Mouse (Mus musculus): ENCODE results near the gene Sh2d2a.
"Not testable (repeated sequence)": the region's sequence is repeated elsewhere in the genome, so short reads cannot be mapped to it uniquely, and the experiment has no call there.

Sh2d2a gene

DNA sequence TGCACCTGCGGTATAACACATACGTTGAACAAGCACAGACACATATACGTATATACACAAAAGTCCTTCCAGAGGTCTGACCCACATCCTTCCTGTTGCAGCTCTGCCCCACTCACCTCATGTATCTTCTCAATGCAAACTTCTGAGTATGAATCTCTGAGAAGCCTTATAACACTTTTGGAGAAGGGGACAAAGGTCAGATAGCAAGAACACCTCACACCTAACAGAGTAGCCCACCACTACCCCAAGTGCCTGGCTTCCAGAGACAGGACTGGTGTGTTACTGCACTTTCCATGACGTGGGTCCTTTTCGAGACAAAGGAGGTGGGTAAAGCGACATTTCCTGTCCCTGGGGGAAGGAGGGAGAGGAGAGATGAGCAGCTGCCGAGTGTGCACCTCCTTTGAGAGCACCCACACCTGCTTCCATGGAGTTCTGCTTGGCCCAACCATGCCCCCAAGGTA lies at the start of gene Sh2d2a:
TSS of gene Sh2d2a (plus strand) at position 106 of the 461 bp plus-strand sequence.
- DNase-seq, result peak; percentile 86

DNA sequence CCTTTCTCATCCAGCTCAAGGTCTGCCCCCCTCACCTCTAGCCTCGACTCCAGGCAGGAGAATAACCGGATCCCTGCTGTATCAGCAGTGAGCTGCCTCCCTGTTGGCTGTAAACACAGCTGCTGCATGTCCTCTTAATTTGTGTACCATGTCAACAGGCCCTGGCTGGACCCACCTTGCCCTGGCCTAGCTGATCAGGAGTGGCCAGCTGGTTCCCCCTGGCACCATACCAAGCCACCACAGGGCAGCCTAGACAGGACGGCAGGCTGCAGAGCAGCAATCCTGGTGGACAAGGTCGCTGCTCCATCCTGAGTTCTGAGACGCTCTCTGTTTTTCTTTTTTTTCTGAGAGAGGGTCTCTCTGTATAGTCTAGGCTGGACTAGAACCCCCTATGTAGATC lies 44.9 kb upstream of the Sh2d2a start:
- DNase-seq, result no peak

DNA sequence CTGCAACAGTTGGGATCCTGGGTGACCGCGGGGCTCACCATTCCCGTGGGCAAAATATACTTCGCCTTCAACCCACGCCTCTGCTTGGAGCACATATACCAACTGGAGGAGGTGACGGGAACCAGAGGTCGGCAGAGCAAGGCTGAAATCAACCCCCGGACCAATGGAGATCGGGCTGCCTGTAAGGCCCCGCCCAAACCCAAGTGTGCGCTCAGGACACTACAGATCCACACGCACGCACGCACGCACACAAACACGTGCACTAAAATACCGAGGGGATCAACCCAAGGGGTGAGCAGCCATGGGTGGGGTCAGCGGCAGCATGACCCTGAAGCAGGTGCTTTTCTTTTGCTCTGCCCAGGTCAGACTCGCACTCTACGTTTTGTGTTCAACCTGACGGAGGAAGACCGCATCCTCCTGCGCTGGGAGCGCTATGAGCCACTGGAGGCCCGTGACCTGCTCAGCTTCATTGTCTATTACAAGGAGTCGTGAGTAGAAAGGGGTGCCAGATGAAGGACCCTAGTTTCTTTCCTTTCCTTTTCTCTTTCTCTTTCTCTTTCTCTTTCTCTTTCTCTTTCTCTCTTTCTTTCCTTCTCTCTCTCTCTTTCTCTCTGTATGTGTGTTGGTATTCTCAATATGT lies 42.4 kb upstream of the Sh2d2a start:
- no peak for DNase-seq

DNA sequence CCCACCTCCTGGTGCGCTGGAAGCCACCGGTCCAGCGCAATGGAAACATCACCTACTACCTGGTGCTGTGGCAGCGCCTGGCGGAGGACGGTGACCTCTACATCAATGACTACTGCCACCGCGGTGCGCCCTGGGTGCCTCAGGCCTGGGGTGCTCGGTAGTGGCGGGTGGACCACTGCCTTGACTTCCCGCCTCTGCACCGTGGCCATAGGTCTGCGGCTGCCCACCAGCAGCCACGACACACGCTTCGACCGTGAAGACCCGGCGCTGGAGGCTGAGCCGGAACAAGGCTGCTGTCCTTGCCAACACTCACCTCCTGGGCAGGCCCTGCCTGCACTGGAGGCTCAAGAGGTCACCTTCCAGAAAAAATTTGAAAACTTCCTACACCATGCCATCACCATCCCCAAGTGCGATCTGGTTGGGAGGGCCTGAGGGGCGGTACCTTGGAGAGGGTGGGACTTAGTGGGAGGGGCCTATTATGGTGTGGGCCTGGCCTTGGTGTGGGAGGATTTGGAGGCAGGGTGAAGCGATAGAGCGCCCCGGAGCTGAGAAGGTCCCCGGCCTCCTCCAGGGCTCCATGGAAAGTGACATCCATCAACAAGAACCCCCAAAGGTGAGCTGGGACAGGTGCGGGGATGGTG lies 37.1 kb upstream of the Sh2d2a start:
- DNase-seq, result no peak

- DNase-seq, result no peak
These were observed 35.3 kb upstream of the Sh2d2a start for GRCm38 (mm10) chr3:87811297-87811696.

DNA sequence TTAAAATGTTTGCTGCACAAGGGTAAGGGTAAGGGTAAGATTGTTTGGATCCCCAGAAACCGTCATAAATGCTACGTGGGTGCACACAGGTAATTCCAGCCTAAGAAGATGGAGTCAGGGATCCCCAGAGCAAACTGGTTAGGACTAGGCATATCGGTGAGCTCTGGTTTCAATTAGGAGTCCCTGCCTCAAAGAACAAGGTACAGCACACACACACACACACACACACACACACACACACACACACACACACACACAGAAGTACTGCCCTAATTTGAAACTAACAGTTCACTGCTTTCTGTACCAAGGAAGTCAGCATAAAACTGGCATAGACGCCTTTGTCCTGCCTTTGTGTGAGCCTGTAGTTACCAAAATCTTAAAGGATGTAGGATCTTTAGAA lies 34.1 kb upstream of the Sh2d2a start:
- no peak for DNase-seq

- no peak for DNase-seq
These were observed 33.7 kb upstream of the Sh2d2a start for GRCm38 (mm10) chr3:87812873-87813272.

- DNase-seq, result no peak
These were observed 30.4 kb upstream of the Sh2d2a start for GRCm38 (mm10) chr3:87816166-87816565.

DNA sequence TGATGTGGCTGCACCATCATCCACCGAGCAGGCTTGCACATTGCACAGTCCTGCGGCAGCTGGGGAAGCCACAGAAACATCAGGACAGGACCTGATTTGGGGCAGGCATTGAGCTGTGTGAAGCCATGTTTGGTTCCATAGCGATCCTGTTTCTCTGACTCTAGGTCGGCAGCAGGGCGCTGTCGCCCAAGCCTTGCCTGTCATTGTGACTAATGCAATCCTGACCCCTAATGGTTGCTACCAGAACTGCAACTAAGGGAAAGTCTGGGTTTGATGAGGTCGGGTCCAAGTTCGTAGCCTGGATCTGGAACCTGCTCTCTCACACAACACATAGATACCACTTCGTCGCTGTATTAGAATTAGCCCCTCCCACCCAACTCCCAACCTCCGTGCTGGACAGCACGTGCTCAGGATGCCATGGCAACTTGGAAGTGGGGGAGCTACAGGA lies 29.9 kb upstream of the Sh2d2a start:
- DNase-seq, result peak; percentile 76

GRCm38 (mm10) chr3:87818226-87818625 lies 28.3 kb upstream of the Sh2d2a start:
- no peak for DNase-seq

GRCm38 (mm10) chr3:87824206-87824605 lies 22.3 kb upstream of the Sh2d2a start, which contains the start of gene Pear1:
Gene Pear1 (minus strand): TSS chr3:87824306.
- not testable (repeated sequence) for DNase-seq

DNA sequence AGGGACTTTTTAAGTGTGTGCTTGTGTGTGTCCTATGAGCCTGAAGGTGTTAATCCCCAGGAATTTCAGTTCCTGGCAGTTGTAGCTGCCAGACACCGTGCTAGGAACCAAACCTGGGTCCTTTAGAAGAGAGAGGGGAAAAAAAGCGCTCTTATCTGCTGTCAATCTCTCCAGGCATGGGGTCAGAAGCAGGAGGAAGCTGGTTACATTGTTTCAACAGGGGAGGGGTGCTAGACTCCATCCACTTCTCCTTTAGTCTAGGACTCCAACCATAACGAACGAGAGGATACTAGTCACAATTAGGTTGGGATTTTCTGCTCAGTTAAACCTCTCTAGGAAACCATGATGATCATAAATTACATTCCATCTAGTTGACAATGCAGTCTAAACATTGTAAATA lies 18.1 kb upstream of the Sh2d2a start:
- no peak for DNase-seq

GRCm38 (mm10) chr3:87829025-87829424 lies 17.5 kb upstream of the Sh2d2a start:
- DNase-seq, result peak; percentile 32

DNA sequence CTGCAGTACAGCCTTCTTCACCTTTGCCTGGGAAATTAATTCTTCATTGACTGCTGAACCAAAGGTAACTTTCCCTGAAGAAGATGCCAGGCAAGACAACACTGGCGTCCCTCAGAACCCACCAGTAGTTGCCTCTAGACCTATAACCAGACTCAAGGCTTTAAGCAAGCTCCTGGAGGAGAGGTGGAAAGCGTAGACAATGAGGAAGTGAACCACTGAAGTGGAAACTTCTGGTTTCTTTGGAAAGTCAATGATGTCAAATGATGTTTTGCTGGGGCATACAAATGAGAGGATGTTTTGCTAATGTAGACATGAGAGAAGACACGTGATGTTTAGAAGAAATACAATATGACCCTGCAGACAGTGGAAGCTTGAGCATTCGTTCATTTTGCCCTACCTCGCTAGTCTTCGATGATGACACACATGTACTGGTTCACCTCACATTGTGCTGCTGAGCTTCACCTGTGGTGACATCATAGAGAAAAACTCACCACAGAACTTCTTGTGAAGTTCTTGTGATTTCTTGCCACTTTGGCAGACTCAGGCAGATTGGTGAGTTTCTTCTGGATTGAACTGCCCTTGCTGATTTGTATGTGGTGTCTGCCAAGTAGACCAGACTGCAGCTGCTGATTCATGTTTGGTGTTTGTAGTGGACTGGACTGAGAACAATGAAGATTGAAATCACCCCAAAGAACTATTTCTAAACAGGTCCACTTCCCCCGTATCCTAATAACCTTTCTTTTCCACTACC lies 14.3 kb upstream of the Sh2d2a start:
- no peak for DNase-seq

- peak; percentile 66 for DNase-seq
These were observed 13.1 kb upstream of the Sh2d2a start for GRCm38 (mm10) chr3:87833482-87833881.

- peak; percentile 85 for DNase-seq
These were observed 7.9 kb upstream of the Sh2d2a start for GRCm38 (mm10) chr3:87838622-87839021.

DNA sequence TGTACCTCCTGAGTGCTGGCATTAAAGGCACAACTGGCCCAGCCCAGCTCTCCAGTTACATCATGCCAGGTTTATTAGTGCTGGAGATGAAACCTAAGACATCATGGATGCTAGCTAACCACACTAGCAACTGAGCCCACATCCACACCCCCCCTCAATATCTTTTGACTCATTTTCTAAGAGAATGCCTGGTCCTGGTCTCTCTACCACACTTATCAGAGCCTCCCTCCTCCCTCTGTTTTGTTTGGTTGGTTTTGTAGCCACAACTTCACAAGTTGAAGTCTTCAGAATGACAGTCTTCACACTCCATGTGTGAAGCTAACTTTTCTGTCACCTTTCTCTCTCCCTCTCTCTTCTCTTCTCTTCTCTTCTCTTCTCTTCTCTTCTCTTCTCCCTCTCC lies 5.7 kb upstream of the Sh2d2a start:
- no peak for DNase-seq

DNA sequence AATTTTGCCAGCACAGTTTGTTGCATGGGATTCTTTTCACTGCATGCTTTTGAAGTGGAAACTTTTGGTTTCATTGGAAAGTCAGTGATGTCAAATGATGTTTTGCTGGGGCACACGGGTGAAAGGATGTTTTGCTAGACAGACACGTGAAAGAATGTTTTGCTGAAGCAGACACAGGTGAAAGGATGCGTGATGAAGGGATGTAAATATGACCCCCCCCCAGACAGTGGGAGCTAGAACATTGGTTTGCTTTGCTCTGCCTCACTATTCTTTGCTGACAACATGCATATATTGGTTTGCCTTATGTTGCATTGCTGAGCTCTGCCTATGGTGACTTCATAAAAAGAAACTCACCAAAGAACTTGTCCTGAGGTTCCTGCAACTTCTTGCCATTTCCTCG lies 1.6 kb upstream of the Sh2d2a start:
- DNase-seq, result no peak

DNA sequence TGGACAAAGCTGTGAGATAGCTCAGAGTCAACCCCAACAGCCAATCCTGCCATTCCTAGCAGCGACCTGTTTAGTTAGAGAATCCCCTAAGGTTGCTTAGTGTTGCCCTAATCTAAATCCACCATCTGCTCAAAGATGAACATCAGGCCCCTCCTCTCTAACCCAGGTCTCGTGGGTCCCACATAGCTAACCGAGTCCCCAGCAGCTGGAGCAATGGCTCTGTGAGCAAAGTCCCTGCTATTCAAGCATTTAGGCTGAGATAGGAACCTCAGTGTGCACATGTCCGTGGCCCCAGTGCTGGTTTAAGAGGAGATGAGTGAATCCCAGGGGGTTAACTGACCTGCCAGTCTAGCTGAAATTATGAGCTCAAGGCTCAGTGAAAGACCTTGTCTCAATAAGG lies 369 bp upstream of the Sh2d2a start:
- peak; percentile 49 for DNase-seq

- peak; percentile 85 for DNase-seq
These were observed 1.1 kb downstream of the Sh2d2a start for GRCm38 (mm10) chr3:87847680-87848079.

DNA sequence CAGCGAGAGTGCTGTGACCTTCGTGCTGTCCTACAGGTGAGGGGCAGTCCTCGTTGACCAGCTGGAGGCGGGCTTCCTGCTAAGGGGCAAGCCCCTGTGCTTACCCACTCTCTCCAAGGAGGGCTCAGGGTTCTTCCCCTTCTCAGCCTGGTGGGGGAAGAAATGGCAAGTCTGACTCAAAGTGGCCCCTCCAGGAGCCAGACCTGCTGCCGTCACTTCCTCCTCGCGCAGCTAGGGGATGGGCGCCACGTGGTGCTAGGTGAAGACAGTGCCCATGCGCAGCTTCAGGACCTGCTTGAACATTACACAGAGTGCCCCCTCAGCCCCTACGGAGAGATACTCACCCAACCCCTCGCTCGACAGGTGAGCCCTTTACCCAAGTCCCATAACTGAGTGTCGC lies 2.6 kb downstream of the Sh2d2a start:
- no peak for DNase-seq

- DNase-seq, result no peak
These were observed 8.4 kb downstream of the Sh2d2a start for GRCm38 (mm10) chr3:87854795-87855568.

DNA sequence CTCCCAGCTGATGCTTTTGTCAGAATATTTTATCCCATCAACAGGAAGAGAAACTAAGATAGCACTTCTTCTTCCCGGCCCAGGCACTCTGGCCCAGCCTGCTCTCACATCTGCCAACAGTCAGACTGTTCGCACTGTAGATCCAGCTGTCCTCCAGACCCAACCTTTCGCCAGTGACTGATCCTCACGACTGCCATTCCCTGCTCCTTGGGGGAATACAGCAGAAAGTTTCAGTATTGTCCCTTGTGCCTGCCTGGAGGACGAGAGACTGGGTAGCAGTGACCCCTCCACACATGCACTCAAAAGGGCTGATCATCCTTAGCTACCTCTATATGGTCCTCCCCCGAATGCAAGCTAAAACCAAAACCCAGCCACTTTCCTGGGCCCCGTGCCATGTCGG lies 9.4 kb downstream of the Sh2d2a start:
- no peak for DNase-seq

Data from thymus, postnatal 14 days (tissue).